Mouse (Mus musculus) MEL (cell line): ENCODE measurements at regions not wholly inside any gene's neighbourhood (a gene's known extent, or its start where the extent isn't known, plus 50 kb on each side); places are given as distances from the start of the nearest gene placed in this dataset.

Source experiments
- DNase-seq: peaks from one replicate; pipeline ENCODE4 v3.0.0; 2011; ENCODE audit warnings: low read depth, low spot score
- H3K27ac ChIP-seq: 2 replicates; pipeline ENCODE4 v1.5.1; 2012; ENCODE audit warnings: low read depth, mild to moderate bottlenecking, control low read depth, low read length, moderate library complexity; ENCODE audit not compliant: control insufficient read depth
- H3K27me3 ChIP-seq, 2 experiments: fragments of 150-350 bp in 1 of 2; sonication (generic) in 1 of 2; 2 replicates each; pipeline ENCODE4 v1.6.1; 2012; ENCODE audit warnings: low read length in 2 of 2, mild to moderate bottlenecking in 2 of 2, improper control_type of control experiment in 1 of 2, moderate library complexity in 1 of 2; ENCODE audit not compliant: insufficient read depth in 2 of 2, control insufficient read depth in 1 of 2
- H3K36me3 ChIP-seq, 2 experiments: 2 replicates each; pipeline ENCODE4 v1.6.1; 2012 to 2014; ENCODE audit warnings: low read length in 2 of 2, improper control_type of control experiment in 1 of 2, inconsistent platforms in 1 of 2, mild to moderate bottlenecking in 1 of 2; ENCODE audit not compliant: insufficient read depth in 2 of 2, control insufficient read depth in 1 of 2
- H3K4me1 ChIP-seq, 2 experiments: fragments of 150-350 bp in 1 of 2; sonication (generic) in 1 of 2; 2 replicates each; pipeline ENCODE4 v1.6.1; 2012; ENCODE audit warnings: low read length in 2 of 2, improper control_type of control experiment in 1 of 2, mild to moderate bottlenecking in 1 of 2; ENCODE audit not compliant: insufficient read depth in 2 of 2, control insufficient read depth in 1 of 2
- H3K4me3 ChIP-seq, 2 experiments: fragments of 150-350 bp in 1 of 2; sonication (generic) in 1 of 2; 2 replicates each; pipeline ENCODE4 v1.5.1; 2012; ENCODE audit warnings: low read depth in 2 of 2, low read length in 2 of 2, mild to moderate bottlenecking in 2 of 2, moderate library complexity in 2 of 2, control low read depth in 1 of 2, improper control_type of control experiment in 1 of 2; ENCODE audit not compliant: control insufficient read depth in 1 of 2, insufficient read depth in 1 of 2
- H3K79me2 ChIP-seq: 2 replicates; pipeline ENCODE4 v1.6.1; 2012; ENCODE audit warnings: mild to moderate bottlenecking, low read length, moderate library complexity; ENCODE audit not compliant: control insufficient read depth, poor library complexity, insufficient read depth
- H3K9ac ChIP-seq: 2 replicates; pipeline ENCODE4 v1.6.1; 2012; ENCODE audit warnings: low read depth, mild to moderate bottlenecking, control low read depth, low read length, moderate library complexity; ENCODE audit not compliant: control insufficient read depth, poor library complexity, severe bottlenecking
- H3K9me3 ChIP-seq: fragments of 150-350 bp; sonication (generic); replicated peaks from 2 replicates; pipeline ENCODE4 v1.6.1; 2012; ENCODE audit warnings: mild to moderate bottlenecking, low read length, improper control_type of control experiment, moderate library complexity; ENCODE audit not compliant: insufficient read depth
- CTCF ChIP-seq, 3 experiments: IDR thresholded peaks in 2 of 3; conservative IDR thresholded peaks in 1 of 3; 2 replicates each; pipeline ENCODE4 v1.5.1; 2011 to 2012; ENCODE audit warnings: low read length in 3 of 3, low read depth in 2 of 3, mild to moderate bottlenecking in 2 of 3, improper control_type of control experiment in 1 of 3, inconsistent platforms in 1 of 3, mixed read lengths in 1 of 3, moderate library complexity in 1 of 3; ENCODE audit not compliant: control insufficient read depth in 1 of 3, insufficient read depth in 1 of 3, poor library complexity in 1 of 3, severe bottlenecking in 1 of 3
- ELF1 ChIP-seq: IDR thresholded peaks from 2 replicates; pipeline ENCODE4 v1.6.1; 2014; ENCODE audit warnings: low read depth, mild to moderate bottlenecking, inconsistent platforms, low read length, improper control_type of control experiment, moderate library complexity
- GABPA ChIP-seq: IDR thresholded peaks from 2 replicates; pipeline ENCODE4 v1.6.1; 2012; ENCODE audit warnings: low read depth, mild to moderate bottlenecking, inconsistent platforms, low read length, improper control_type of control experiment, moderate library complexity
- JUND ChIP-seq: IDR thresholded peaks from 2 replicates; pipeline ENCODE4 v1.6.1; 2011; ENCODE audit warnings: low read depth, mild to moderate bottlenecking, improper control_type of control experiment, low read length
- KAT2A ChIP-seq: conservative IDR thresholded peaks from 2 replicates; pipeline ENCODE4 v1.6.1; 2012; ENCODE audit warnings: low read depth, low read length, improper control_type of control experiment, inconsistent platforms
- MAZ ChIP-seq: IDR thresholded peaks from 2 replicates; pipeline ENCODE4 v1.6.1; 2012; ENCODE audit warnings: low read depth, mild to moderate bottlenecking, inconsistent platforms, low read length, improper control_type of control experiment
- POLR2AphosphoS2 ChIP-seq: IDR thresholded peaks from 2 replicates; pipeline ENCODE4 v1.6.1; 2011; ENCODE audit warnings: low read length, improper control_type of control experiment
- RAD21 ChIP-seq: IDR thresholded peaks from 2 replicates; pipeline ENCODE4 v1.6.1; 2011; ENCODE audit warnings: mild to moderate bottlenecking, low read depth, low read length, improper control_type of control experiment
- RCOR1 ChIP-seq: IDR thresholded peaks from 2 replicates; pipeline ENCODE4 v1.6.1; 2012; ENCODE audit warnings: low read depth, mild to moderate bottlenecking, inconsistent platforms, low read length, improper control_type of control experiment
- SMC3 ChIP-seq: IDR thresholded peaks from 2 replicates; pipeline ENCODE4 v1.6.1; 2011; ENCODE audit warnings: low read depth, low read length, improper control_type of control experiment
- TCF12 ChIP-seq: IDR thresholded peaks from 2 replicates; pipeline ENCODE4 v1.6.1; 2014; ENCODE audit warnings: low read depth, mild to moderate bottlenecking, inconsistent platforms, low read length, improper control_type of control experiment, moderate library complexity
- ZC3H11A ChIP-seq: IDR thresholded peaks from 2 replicates; pipeline ENCODE4 v1.6.1; 2012; ENCODE audit warnings: low read depth, mild to moderate bottlenecking, inconsistent platforms, low read length, improper control_type of control experiment
- ZMIZ1 ChIP-seq: IDR thresholded peaks from 2 replicates; pipeline ENCODE4 v1.6.1; 2012; ENCODE audit warnings: low read depth, mild to moderate bottlenecking, inconsistent platforms, low read length, improper control_type of control experiment, moderate library complexity

DNA sequence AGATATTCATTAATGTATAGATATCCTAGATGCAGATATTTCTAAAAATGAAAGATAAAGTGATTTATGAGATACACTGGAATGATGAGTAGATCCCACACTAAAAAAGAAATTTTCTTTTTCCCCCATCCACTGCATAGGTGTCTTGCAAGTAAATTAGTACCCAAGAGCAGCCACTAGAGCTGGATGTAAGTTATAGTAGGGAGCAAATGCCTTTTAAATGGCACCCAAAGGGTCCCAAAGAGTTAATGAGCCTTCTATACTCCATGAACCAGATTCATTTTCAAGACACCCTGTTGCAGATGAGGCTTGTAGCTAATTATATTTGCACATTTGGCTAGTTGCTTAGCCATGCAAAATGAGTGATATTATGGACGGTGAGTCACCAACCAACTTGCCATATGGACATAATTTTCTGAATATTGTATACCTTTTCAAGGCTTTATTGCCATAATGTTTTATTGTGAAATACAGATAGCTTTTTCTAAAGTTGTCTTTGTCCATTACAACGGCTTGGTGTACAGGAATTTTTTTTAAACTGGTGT, 1686.1 kb upstream of the B3galt2 start:
- Histone ChIP-seq H3K79me2 (no peaks in the 10 kb centered on the region), H3K36me3 (no peaks in the 10 kb centered on the region), H3K9me3 (no peaks in the 10 kb centered on the region), H3K27ac (no peak overlapping the region), H3K27me3 (no peaks in the 10 kb centered on the region), H3K4me3 (no peak overlapping the region), H3K4me1 (no peaks in the 10 kb centered on the region), H3K9ac (no peak overlapping the region)
- no peak for DNase-seq
- TF ChIP-seq POLR2AphosphoS2 (no peak), SMC3 (no peak)

DNA sequence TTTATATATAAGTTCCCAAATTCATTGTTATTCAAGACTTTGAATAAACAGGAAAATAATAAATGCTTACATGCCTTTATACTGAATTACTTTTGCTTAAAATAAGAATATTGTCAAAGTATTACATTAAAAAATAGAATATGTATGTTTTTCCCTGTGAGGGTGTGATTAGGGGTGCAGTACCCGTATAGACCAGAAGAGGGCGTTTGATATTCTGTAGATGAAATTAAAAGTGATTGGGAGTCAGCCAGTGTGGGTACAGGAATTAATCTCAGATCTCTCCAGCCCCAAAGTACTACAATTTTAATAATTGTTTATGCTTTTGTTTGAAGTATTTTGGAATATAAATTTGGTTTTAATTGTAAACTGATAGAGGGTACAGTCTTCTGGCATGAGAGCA, 1678.7 kb upstream of the B3galt2 start:
- no peaks in the 10 kb centered on the region for H3K79me2 ChIP-seq
- no peaks in the 10 kb centered on the region for H3K27me3 ChIP-seq
- peak; percentile 68 for DNase-seq

DNA sequence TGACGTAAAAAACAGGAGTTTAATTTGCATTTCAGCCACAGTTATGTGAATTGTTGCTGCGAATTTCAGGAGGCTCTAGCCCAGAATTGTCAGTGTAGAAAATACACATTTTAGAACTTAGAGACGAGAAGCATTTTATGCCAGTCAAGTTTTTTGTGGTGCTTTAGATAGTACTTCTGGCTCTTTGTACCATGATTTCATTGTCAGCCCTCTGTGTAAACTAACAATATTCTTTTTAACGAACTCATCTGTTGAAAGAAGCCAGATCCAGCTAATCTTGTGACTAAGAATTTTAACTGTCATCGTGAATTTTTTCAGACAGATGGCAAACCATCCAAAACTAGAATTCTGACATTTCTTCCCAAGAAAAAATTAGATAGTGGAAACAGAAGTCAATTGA, 1672.3 kb upstream of the B3galt2 start:
- no peak overlapping the region for H3K4me3 ChIP-seq
- H3K9me3 ChIP-seq = no peaks in the 10 kb centered on the region
- H3K27ac ChIP-seq = no peak overlapping the region
- DNase-seq = no peak
- no peak for TF ChIP-seq KAT2A
- TF ChIP-seq MAZ = no peak
- TF ChIP-seq TCF12 = no peak
- TF ChIP-seq ZMIZ1 = no peak
- TF ChIP-seq RCOR1 = no peak
- no peak for TF ChIP-seq ELF1
- no peak for TF ChIP-seq CTCF (IDR thresholded peaks at IDR 0.05 in 2 of 3, conservative IDR thresholded peaks at IDR 0.05 in 1 of 3; ENCODE audit: control insufficient read depth in 1 of 3, insufficient read depth in 1 of 3, low read depth in 2 of 3, low read length in 3 of 3, poor library complexity in 1 of 3, severe bottlenecking in 1 of 3)
- H3K36me3 ChIP-seq = no peaks in the 10 kb centered on the region
- H3K9ac ChIP-seq = no peak overlapping the region
- no peaks in the 10 kb centered on the region for H3K4me1 ChIP-seq
- H3K27me3 ChIP-seq = no peaks in the 10 kb centered on the region
- H3K79me2 ChIP-seq = no peaks in the 10 kb centered on the region

More for the DNA sequence above, 1678.7 kb upstream of the B3galt2 start:
- Histone ChIP-seq H3K9me3 (no peaks in the 10 kb centered on the region), H3K9ac (no peak overlapping the region), H3K4me1 (no peaks in the 10 kb centered on the region), H3K36me3 (no peaks in the 10 kb centered on the region), H3K4me3 (no peak overlapping the region), H3K27ac (no peak overlapping the region)
- TF ChIP-seq SMC3 (peak; percentile 84), JUND (no peak), CTCF (IDR thresholded peaks at IDR 0.05 in 2 of 3, conservative IDR thresholded peaks at IDR 0.05 in 1 of 3; ENCODE audit: control insufficient read depth in 1 of 3, insufficient read depth in 1 of 3, low read depth in 2 of 3, low read length in 3 of 3, poor library complexity in 1 of 3, severe bottlenecking in 1 of 3) (peak; percentile 27 to 67 (median 56)), ZC3H11A (peak; percentile 59), GABPA (no peak), RAD21 (peak; percentile 66)
